Mouse (Mus musculus) midbrain, embryonic 15.5 days (tissue): ENCODE data around the gene Ssbp2. TPM values are rescaled to one million over a fixed set of nuclear protein-coding genes. Genes with fewer than 3 reads are reported as not detected.

Experiments
- ATAC-seq: fragments of 200-750 bp; cut with Nextera tagmentation; replicated peaks from 2 replicates; pipeline ENCODE4 v1.8.0; 2017; ENCODE audit warnings: moderate TSS enrichment
- H3K27ac ChIP-seq: fragments of 300-500 bp; sonication (generic); 2 replicates; pipeline ENCODE4 v1.5.1; 2015; ENCODE audit warnings: mild to moderate bottlenecking, inconsistent platforms
- H3K27me3 ChIP-seq: fragments of 300-500 bp; sonication (generic); replicated peaks from 2 replicates; pipeline ENCODE4 v1.6.1; 2015; ENCODE audit warnings: inconsistent platforms
- H3K36me3 ChIP-seq: fragments of 300-500 bp; sonication (generic); replicated peaks from 2 replicates; pipeline ENCODE4 v1.6.1; 2015; ENCODE audit warnings: inconsistent platforms
- H3K4me1 ChIP-seq: fragments of 300-500 bp; sonication (generic); 2 replicates; pipeline ENCODE4 v1.6.1; 2015; ENCODE audit warnings: inconsistent platforms
- H3K4me2 ChIP-seq: fragments of 300-500 bp; sonication (generic); 2 replicates; pipeline ENCODE4 v1.6.1; 2015; ENCODE audit warnings: inconsistent platforms, mild to moderate bottlenecking, moderate library complexity
- H3K4me3 ChIP-seq: fragments of 300-500 bp; sonication (generic); 2 replicates; pipeline ENCODE4 v1.5.1; 2015; ENCODE audit warnings: mild to moderate bottlenecking, inconsistent platforms
- H3K9ac ChIP-seq: fragments of 300-500 bp; sonication (generic); 2 replicates; pipeline ENCODE4 v1.6.1; 2015; ENCODE audit warnings: mild to moderate bottlenecking, inconsistent platforms
- H3K9me3 ChIP-seq: fragments of 300-500 bp; sonication (generic); 2 replicates; pipeline ENCODE4 v1.6.1; 2016; ENCODE audit warnings: inconsistent platforms
- WGBS: fragments of 180-500 bp; shearing (Covaris S2); methylation state at CpG from one replicate; pipeline ENCODE4 v1.1.7; 2015; ENCODE audit warnings: mixed read lengths; 5-methylcytosine and 5-hydroxymethylcytosine counted together
- polyA plus RNA-seq: library from polyadenylated mRNA; unstranded; fragments of >200 nt; fragmentation: Nextera tagmentation; extraction: Ambion mirVana; gene quantifications from 2 replicates; pipeline ENCODE4 v1.2.1, GENCODE M21; 2015

Gene Ssbp2
- polyA plus RNA-seq, 1 experiment from 2014 or later = 280 TPM

DNA sequence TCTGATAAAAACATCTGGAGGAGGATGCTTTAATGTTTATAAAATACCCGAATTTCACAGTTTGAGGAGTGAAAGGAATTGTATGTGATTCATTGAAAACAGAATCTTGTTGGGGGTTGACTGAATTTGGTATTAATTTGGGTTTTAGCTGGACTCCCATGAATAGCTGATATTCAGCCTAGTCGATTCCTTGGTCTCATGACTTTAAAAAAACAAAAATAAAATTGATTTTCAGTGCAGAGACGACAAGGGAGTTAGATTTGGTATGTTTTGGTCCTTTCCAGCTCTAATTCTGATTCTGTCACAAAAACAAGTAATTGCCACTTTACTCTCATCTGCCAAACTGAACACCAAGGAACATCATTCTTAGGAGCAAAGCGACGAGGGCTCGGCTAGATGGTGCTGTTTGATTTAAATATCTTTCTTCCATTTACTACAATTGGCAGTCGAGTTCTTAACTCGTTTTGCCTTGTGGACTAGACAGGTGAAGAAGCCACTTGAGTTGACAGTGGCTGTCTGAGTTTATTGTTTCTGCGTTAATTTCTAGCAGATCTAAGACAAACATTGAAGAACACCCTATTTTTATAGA is 2.9 kb downstream of the Ssbp2 start:
- H3K27me3 ChIP-seq = no peaks in the 10 kb centered on the region
- WGBS = 11% methylated on average over 9 of the region's 9 CpGs
- peak overlapping the region; percentile 88 for H3K4me2 ChIP-seq
- H3K9me3 ChIP-seq = no peaks in the 10 kb centered on the region
- ATAC-seq = no peak
- peak overlapping the region; percentile 77 for H3K4me3 ChIP-seq
- H3K27ac ChIP-seq = no peak overlapping the region
- no peaks in the 10 kb centered on the region for H3K36me3 ChIP-seq
- H3K9ac ChIP-seq = no peak overlapping the region
- peaks cover 31% of the 10 kb centered on the region for H3K4me1 ChIP-seq

DNA sequence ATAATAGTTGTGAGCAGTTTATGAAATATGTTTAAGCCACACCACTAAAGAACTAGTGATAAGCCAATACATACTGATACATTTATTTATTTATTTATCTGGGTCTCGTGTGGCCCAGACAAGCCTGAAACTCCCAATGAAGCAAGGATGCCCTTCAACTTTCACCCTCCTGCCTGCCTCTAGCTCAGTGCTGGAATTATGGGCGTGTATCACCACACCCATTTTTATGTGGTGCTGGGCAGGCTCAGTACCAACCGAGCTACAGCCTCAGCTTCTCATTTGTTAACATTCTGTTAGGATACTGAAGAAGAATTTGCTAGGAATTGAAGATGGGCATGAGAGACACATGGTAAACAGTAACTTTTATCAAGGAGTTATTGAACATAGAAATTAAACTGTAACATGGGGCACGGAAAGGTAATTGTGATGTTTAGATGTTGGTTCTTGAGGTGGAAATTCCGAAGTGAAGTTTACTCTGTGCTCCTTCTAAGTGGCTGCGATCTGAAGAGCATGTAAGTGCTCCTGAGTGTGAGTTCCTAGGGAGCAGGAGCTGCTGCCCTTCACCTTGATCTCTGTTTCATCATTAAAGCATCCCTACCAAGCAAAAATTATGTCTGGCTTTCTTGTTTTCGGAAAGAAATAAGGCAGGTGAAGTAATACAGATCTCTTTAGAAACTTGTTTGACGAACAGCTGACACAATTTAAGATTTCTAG is 5.1 kb downstream of the Ssbp2 start:
- H3K4me2 ChIP-seq = no peak overlapping the region
- no peak for ATAC-seq
- H3K4me3 ChIP-seq = no peak overlapping the region
- no peaks in the 10 kb centered on the region for H3K27me3 ChIP-seq
- H3K36me3 ChIP-seq = no peaks in the 10 kb centered on the region
- H3K9me3 ChIP-seq = no peaks in the 10 kb centered on the region
- H3K27ac ChIP-seq = no peak overlapping the region
- H3K9ac ChIP-seq = no peak overlapping the region
- peaks cover 18% of the 10 kb centered on the region for H3K4me1 ChIP-seq
- 84% methylated on average over 8 of the region's 8 CpGs for WGBS

DNA sequence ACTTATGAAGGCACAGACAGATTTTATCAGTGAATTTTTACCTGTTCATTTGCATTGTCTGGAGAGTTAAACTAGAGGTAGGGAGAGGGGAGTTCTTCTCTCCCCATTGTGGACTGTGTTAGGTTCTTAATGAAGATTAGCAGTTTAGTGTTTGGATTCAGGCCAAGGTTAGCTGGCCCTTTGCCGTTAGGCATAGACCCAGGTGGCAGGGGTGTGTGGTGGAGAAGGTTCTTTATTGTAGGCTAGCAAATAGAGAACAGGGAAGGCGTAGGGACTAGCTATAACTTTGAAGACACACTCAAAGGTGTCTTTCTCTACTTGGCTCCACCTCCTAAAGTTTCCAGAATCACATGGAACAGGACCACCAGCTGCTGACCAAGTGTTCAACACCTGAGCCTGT is 11.5 kb downstream of the Ssbp2 start:
- no peaks in the 10 kb centered on the region for H3K27me3 ChIP-seq
- ATAC-seq = no peak
- no peak overlapping the region for H3K4me3 ChIP-seq
- no peaks in the 10 kb centered on the region for H3K36me3 ChIP-seq
- 58% methylated on average over 2 of the region's 2 CpGs for WGBS
- no peak overlapping the region for H3K27ac ChIP-seq
- H3K9ac ChIP-seq = no peak overlapping the region
- H3K4me2 ChIP-seq = no peak overlapping the region
- peaks cover 8% of the 10 kb centered on the region for H3K4me1 ChIP-seq
- H3K9me3 ChIP-seq = no peaks in the 10 kb centered on the region

DNA sequence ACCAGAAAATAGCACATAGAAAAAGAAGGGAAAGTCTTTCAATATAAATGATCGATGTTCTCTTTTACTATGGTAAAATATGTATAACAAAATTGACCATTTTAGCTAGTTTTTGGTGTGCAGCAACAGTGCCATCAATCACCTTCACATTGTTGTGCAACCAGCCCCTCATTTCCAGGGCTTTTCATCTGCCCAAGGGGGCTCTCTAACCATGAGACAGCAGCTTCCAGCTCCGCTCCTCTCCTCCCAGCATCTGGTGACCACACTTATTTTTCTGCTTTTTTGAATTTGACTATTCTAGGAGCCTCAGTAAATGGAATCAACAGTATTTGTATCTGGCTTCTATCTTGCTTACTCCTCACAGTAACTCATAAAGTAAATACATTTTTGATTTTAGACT is 11.9 kb downstream of the Ssbp2 start:
- 91% methylated on average over 2 of the region's 2 CpGs for WGBS

DNA sequence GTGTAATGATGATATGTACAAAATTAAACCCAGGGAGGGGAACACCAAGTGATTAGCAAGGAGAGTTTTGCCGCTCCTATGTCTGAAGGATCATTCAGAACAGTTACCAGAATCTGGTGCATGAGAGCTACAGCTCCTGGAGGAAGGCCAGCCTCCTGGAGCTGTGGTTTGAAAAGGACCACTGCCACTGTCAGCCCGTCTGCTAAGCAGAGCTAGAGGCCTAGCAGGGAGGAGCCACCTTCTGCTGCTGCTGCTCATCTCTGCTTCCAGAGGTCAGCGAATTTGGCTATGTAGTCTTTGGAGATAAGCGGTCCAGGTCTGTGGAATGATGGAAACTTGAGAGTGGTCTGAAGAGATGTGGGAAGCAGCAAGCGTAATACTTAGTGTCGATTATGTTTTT is 13.4 kb downstream of the Ssbp2 start:
- ATAC-seq = no peak
- Histone ChIP-seq H3K36me3 (no peaks in the 10 kb centered on the region), H3K9me3 (no peaks in the 10 kb centered on the region), H3K9ac (no peak overlapping the region), H3K27me3 (no peaks in the 10 kb centered on the region), H3K4me3 (no peak overlapping the region), H3K27ac (no peak overlapping the region), H3K4me1 (peaks cover 10% of the 10 kb centered on the region), H3K4me2 (no peak overlapping the region)
- 73% methylated on average over 6 of the region's 6 CpGs for WGBS

More for the DNA sequence above, 11.9 kb downstream of the Ssbp2 start:
- Histone ChIP-seq H3K27ac (no peak overlapping the region), H3K9me3 (no peaks in the 10 kb centered on the region), H3K27me3 (no peaks in the 10 kb centered on the region), H3K9ac (no peak overlapping the region), H3K4me2 (no peak overlapping the region), H3K4me3 (no peak overlapping the region), H3K36me3 (no peaks in the 10 kb centered on the region), H3K4me1 (peaks cover 8% of the 10 kb centered on the region)
- no peak for ATAC-seq

DNA sequence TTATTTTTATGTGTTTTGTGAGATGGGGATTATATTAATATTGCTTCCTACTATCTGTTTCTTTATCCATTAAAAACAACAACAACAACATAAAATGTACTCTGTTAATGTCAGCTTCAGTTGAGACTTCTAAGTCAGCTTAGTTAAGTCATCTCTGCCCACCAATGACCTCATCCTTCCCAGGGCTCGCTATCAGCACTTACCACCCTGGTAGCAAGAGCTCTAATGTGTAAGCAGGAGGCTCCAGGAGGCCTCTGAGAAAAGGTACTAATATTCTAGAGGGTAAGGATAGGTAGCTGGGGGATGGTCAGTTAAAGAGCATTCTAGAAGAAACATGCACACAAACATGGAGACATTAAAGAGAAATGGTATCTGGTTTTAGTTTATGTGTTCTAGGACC is 13.9 kb downstream of the Ssbp2 start:
- H3K4me1 ChIP-seq = peaks cover 10% of the 10 kb centered on the region
- no peak overlapping the region for H3K4me3 ChIP-seq
- H3K9ac ChIP-seq = no peak overlapping the region
- H3K4me2 ChIP-seq = no peak overlapping the region
- ATAC-seq = no peak
- no peak overlapping the region for H3K27ac ChIP-seq
- no peaks in the 10 kb centered on the region for H3K36me3 ChIP-seq
- WGBS = 80% methylated on average over 1 of the region's 1 CpGs
- H3K27me3 ChIP-seq = no peaks in the 10 kb centered on the region
- H3K9me3 ChIP-seq = no peaks in the 10 kb centered on the region

DNA sequence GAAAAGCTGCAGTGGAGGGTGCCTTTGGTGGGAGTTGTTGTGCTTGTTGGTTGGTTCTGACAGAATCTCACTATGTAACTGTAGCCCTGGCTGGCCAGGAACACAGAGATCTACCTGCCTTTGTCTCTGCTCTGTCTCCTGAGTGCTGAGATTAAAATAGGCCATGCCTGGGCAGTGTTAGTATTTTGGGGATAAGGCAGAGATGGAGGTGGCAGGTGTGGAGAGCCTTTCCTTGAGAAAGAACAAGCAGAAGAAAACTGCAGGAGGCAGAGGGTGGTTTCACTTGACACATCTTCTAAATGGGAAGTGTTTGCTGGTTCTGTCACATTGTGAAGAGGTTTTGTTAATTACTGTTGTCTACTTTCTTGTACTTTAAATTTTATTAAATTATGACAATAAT is 15.8 kb downstream of the Ssbp2 start:
- no peak overlapping the region for H3K4me3 ChIP-seq
- ATAC-seq = no peak

DNA sequence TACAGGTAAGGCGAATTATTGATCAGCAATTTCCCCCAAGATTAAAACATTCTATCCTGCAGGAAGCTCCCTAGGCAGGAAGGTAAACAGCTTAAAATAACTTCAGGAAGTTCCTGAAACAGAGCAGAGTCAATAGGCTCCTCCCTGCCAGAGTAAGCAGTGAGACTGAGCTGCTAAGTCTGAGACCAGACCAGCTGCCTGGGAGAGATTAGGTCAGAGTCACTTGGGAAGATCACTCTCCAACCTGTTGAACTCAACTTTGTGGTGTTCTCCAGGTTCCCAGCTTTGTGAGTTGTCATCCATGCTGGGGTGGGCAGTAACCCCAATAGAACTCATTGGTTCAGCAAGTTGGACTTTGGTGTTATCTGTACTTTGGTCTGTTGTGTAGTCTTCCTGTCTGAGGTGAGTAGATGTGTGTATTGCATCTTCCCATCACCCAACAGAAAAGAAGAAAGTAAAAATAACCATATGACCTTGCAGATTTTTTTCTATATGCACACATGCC is 16.6 kb downstream of the Ssbp2 start:
- no peak for ATAC-seq
- Histone ChIP-seq H3K4me2 (no peak overlapping the region), H3K4me3 (no peak overlapping the region), H3K9ac (no peak overlapping the region), H3K36me3 (no peaks in the 10 kb centered on the region), H3K4me1 (peaks cover 10% of the 10 kb centered on the region), H3K9me3 (no peaks in the 10 kb centered on the region), H3K27ac (no peak overlapping the region), H3K27me3 (no peaks in the 10 kb centered on the region)
- WGBS = 98% methylated on average over 1 of the region's 1 CpGs

More for the DNA sequence above, 15.8 kb downstream of the Ssbp2 start:
- Histone ChIP-seq H3K9me3 (no peaks in the 10 kb centered on the region), H3K36me3 (no peaks in the 10 kb centered on the region), H3K27ac (no peak overlapping the region), H3K9ac (no peak overlapping the region), H3K27me3 (no peaks in the 10 kb centered on the region), H3K4me1 (peaks cover 10% of the 10 kb centered on the region), H3K4me2 (no peak overlapping the region)

DNA sequence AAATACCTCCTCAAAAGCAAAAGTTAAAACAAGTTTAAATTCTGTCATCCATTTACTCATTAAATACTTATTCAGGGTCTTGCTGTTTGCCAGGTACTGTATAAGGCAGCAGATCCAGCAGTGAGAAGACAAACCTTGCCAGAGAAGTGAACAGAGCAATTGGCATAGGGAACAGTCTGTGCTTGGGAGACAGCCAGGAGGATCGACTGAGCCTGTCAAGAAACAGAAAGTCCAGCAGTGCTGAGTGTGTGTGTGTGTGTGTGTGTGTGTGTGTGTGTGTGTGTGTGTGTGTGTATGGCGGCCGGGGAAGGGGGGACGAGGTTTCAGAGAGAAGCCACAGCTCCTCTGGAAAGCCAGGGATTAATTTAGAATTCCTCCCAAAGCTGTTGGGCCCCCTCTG is 17.9 kb downstream of the Ssbp2 start:
- Histone ChIP-seq H3K27ac (no peak overlapping the region), H3K36me3 (no peaks in the 10 kb centered on the region), H3K9me3 (no peaks in the 10 kb centered on the region), H3K27me3 (no peaks in the 10 kb centered on the region), H3K4me1 (peaks cover 10% of the 10 kb centered on the region), H3K4me2 (no peak overlapping the region), H3K4me3 (no peak overlapping the region), H3K9ac (no peak overlapping the region)
- peak; percentile 55 for ATAC-seq
- 28% methylated on average over 4 of the region's 4 CpGs for WGBS

DNA sequence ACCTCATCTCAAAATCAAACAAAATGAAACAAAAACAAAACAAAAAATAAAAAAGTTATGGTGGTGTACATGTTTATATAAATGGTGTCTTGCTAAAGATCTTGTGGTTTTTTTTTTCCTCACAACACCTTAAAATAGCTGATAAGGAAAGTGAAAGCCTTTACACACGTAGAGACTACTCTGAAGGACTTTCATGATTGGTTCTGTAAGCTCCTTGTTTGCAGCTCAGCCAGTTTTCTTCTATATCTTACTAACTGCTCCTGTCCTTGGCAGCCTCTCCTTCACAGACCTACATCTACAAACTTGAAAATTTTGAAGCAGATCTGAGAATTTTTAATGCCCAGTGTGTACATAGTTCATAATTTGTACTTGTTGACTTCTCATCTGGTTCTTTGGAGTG is 24.2 kb downstream of the Ssbp2 start:
- Histone ChIP-seq H3K9ac (no peak overlapping the region), H3K9me3 (no peaks in the 10 kb centered on the region), H3K27me3 (no peaks in the 10 kb centered on the region), H3K36me3 (no peaks in the 10 kb centered on the region), H3K4me1 (0 out of 2 replicates have a peak, but pooled peaks cover 3% of the 10 kb centered on the region), H3K4me2 (no peak overlapping the region), H3K27ac (no peak overlapping the region), H3K4me3 (no peak overlapping the region)
- no peak for ATAC-seq
- WGBS = 80% methylated on average over 1 of the region's 1 CpGs

DNA sequence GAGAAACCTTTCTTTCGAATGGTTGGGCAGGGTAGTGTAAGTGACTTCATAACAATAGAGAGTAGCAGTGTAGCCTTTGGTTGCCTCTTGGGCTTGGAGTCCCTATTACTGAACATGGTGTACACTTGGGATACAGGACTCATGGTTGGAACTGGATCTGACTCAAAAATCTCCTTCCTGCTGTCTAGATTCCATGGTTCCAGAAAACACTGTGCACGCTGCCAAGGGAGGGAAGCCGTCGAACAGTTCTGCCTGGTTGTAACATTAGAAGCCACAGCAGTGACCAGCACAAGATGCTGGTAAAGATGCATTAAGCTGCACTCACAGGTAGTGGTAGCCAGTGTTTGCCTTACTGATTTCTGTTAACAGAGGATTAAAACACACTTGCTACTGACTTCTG is 32.0 kb downstream of the Ssbp2 start:
- no peaks in the 10 kb centered on the region for H3K27me3 ChIP-seq
- no peak for ATAC-seq
- no peaks in the 10 kb centered on the region for H3K9me3 ChIP-seq
- H3K36me3 ChIP-seq = no peaks in the 10 kb centered on the region
- H3K27ac ChIP-seq = no peak overlapping the region
- 89% methylated on average over 4 of the region's 4 CpGs for WGBS
- no peak overlapping the region for H3K9ac ChIP-seq
- no peak overlapping the region for H3K4me2 ChIP-seq
- 0 out of 2 replicates have a peak, but pooled peaks cover 7% of the 10 kb centered on the region for H3K4me1 ChIP-seq
- H3K4me3 ChIP-seq = no peak overlapping the region

DNA sequence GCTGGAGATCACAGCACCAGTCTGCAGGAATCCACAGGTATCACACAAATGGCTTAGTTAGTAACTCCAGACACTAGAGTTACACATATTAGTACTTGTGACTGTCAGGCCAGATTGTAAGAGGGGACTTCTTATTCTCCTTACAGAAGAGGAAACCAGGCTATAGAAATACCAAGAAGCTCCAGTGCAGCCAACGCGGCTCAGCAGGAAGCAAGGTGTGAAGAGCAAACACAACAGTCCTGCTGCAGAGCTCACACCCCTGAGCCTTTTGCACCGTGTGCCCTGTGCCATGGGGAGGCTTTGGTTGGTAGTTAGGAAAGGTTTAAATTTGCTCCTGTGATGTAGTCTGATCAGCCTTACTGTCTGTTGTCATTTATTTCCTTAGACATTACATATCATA is 37.0 kb downstream of the Ssbp2 start:
- Histone ChIP-seq H3K27ac (no peak overlapping the region), H3K27me3 (no peaks in the 10 kb centered on the region), H3K4me2 (no peak overlapping the region), H3K4me3 (no peak overlapping the region), H3K9me3 (no peaks in the 10 kb centered on the region), H3K9ac (no peak overlapping the region), H3K36me3 (no peaks in the 10 kb centered on the region), H3K4me1 (no peaks in the 10 kb centered on the region)
- WGBS = 85% methylated on average over 3 of the region's 3 CpGs
- ATAC-seq = no peak

DNA sequence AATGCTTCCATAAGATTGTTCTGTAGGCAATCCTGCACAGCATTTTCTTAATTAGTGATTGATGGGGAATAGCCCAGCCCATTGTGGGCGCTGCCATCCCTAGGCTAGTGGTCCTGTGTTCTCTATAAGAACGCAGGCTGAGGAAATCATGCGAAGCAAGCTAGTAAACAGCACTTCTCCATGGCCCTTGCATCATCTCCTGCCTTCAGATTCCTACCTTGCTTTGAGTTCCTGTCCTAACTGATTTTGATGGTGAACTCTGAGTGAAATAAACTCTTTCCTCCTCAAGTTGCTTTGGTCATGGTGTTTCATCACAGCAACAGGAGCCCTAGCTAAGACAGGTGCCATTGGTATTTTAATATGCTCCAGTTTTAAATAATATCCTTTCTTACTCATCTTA is 41.7 kb downstream of the Ssbp2 start:
- ATAC-seq = no peak
- H3K27me3 ChIP-seq = no peaks in the 10 kb centered on the region
- H3K4me3 ChIP-seq = no peak overlapping the region
- H3K36me3 ChIP-seq = no peaks in the 10 kb centered on the region
- WGBS = over 99% methylated on average over 3 of the region's 3 CpGs
- no peaks in the 10 kb centered on the region for H3K4me1 ChIP-seq
- no peak overlapping the region for H3K27ac ChIP-seq
- no peak overlapping the region for H3K9ac ChIP-seq
- H3K4me2 ChIP-seq = no peak overlapping the region
- H3K9me3 ChIP-seq = no peaks in the 10 kb centered on the region
